9 mouse cellular contexts compared by ENCODE assay signal in genomic region chr19:4113806-4114230, GRCm38 (mm10). TPM values are rescaled to one million over a fixed set of nuclear protein-coding genes. Genes with fewer than 3 reads are reported as not detected.
A peak's percentile ranks its signal among the peaks of the same experiment; 100 is the strongest.
DNase-seq lines count a peak whose midpoint lies in the region; ATAC-seq and TF ChIP-seq lines count a peak whose summit lies in the region.
"Had no signal": no experiment of that assay in that cellular context is flagged by ENCODE, and none has a peak within 500 bp of the region (broad histone marks: within the 10 kb centered on the region; RNA-seq: fewer than 3 reads in every experiment).

No protein-coding gene starts in this region.

- 9% methylated on average over 5 of the region's 5 CpGs for WGBS in kidney, adult 2 months

- H3K4me3 ChIP-seq in bone marrow macrophage, adult 2 months (ENCODE audit: insufficient read depth, low read length) = peak overlapping the region; percentile 22
- no peak overlapping the region for H3K4me3 ChIP-seq in kidney, adult 2 months (ENCODE audit: insufficient read depth, low read depth, low read length)
- H3K4me3 ChIP-seq: embryonic facial prominence, embryonic 15.5 days had no signal

- peak; percentile 68 for DNase-seq in adrenal gland, adult 2 months
- DNase-seq in adrenal gland, postnatal 25 days = no peak
- peak; percentile 66 for DNase-seq in kidney, adult 2 months
- no peak for DNase-seq in frontal cortex, postnatal 36 days (ENCODE audit: low spot score in 2 of 2)
- DNase-seq in urinary bladder, postnatal 14 days (ENCODE audit: low spot score) = no peak
- no peak for DNase-seq in urinary bladder, postnatal 4 days (ENCODE audit: low spot score in 2 of 2)

- TF ChIP-seq POLR2A in bone marrow macrophage, adult 2 months (IDR thresholded peaks at IDR 0.05; ENCODE audit: borderline replicate concordance, low read depth, low read length) = no peak
- TF ChIP-seq POLR2A in kidney, adult 2 months (IDR thresholded peaks at IDR 0.05; ENCODE audit: low read depth, low read length) = no peak

- peak overlapping the region; percentile 87 for H3K27ac ChIP-seq in bone marrow macrophage, adult 2 months (ENCODE audit: insufficient read depth, low read depth, low read length)
- H3K27ac ChIP-seq in kidney, adult 2 months (ENCODE audit: insufficient read depth, low read depth, low read length) = peak overlapping the region; percentile 65
- H3K27ac ChIP-seq: embryonic facial prominence, embryonic 15.5 days had no signal

- no peaks in the 10 kb centered on the region for H3K27me3 ChIP-seq in kidney, adult 2 months (replicated peaks; ENCODE audit: control insufficient read depth, insufficient read depth, low read length)
- H3K27me3 ChIP-seq: embryonic facial prominence, embryonic 15.5 days had no signal

- H3K4me1 ChIP-seq in bone marrow macrophage, adult 2 months (ENCODE audit: control insufficient read depth, insufficient read depth, low read length) = peaks cover 37% of the 10 kb centered on the region
- peaks cover 19% of the 10 kb centered on the region for H3K4me1 ChIP-seq in kidney, adult 2 months (ENCODE audit: control insufficient read depth, insufficient read depth, low read length)

- H3K36me3 ChIP-seq in kidney, adult 2 months (ENCODE audit: control insufficient read depth, insufficient read depth, low read length) = no peaks in the 10 kb centered on the region

- no peak for TF ChIP-seq CTCF in bone marrow macrophage, adult 2 months (IDR thresholded peaks at IDR 0.05; ENCODE audit: low read depth, low read length)
- TF ChIP-seq CTCF in kidney, adult 2 months (conservative IDR thresholded peaks at IDR 0.05; ENCODE audit: insufficient read depth, insufficient read length, low read depth, low read length) = no peak

- peak; percentile 36 for ATAC-seq in megakaryocyte, adult 5-6 weeks (ENCODE audit: poor library complexity, severe bottlenecking)

RNA-seq across cellular contexts. Expression of gene Aip, which starts 11.8 kb away (rescaled TPM):
- 100 to 1,000 TPM; 102 to 134 TPM for total RNA-seq in adrenal gland, adult 2 months (2021)
- polyA plus RNA-seq in adrenal gland, adult 2 months (2012; rRNA removed) = 89.5 and 99.3 TPM in 2 replicates
- 108 and 117 TPM in 2 replicates for total RNA-seq in adrenal gland, postnatal 25 days (2021)
- 75.1 and 75.6 TPM in 2 replicates for polyA plus RNA-seq in bone marrow macrophage, adult 2 months (2012; ENCODE audit: insufficient read depth, insufficient read length, missing spikeins)
- polyA plus RNA-seq in kidney, adult 2 months (2012; rRNA removed) = 80.5 and 96.2 TPM in 2 replicates
- total RNA-seq in megakaryocyte, adult 5-6 weeks (2015) = 111 and 139 TPM in 2 replicates
- total RNA-seq in megakaryocyte, adult 5-6 weeks (2017) = 72.5 and 76.7 TPM in 2 replicates

RNA-seq across cellular contexts. Expression of gene Pitpnm1, which starts 14.0 kb away (rescaled TPM):
- 10 to 100 TPM; 87.4 to 87.6 TPM for total RNA-seq in adrenal gland, adult 2 months (2021)
- 164 and 171 TPM in 2 replicates for polyA plus RNA-seq in adrenal gland, adult 2 months (2012; rRNA removed)
- total RNA-seq in adrenal gland, postnatal 25 days (2021) = 54.8 and 73.7 TPM in 2 replicates
- 72.3 and 86.7 TPM in 2 replicates for polyA plus RNA-seq in bone marrow macrophage, adult 2 months (2012; ENCODE audit: insufficient read depth, insufficient read length, missing spikeins)
- 41.6 and 46.3 TPM in 2 replicates for polyA plus RNA-seq in kidney, adult 2 months (2012; rRNA removed)
- 38.3 and 47.7 TPM in 2 replicates for total RNA-seq in megakaryocyte, adult 5-6 weeks (2015)
- 30.2 and 38.9 TPM in 2 replicates for total RNA-seq in megakaryocyte, adult 5-6 weeks (2017)

RNA-seq across cellular contexts. Expression of gene Cdk2ap2, which starts 16.8 kb away (rescaled TPM):
- total RNA-seq in adrenal gland, adult 2 months (2021) = 100 to 1,000 TPM; 128 to 131 TPM
- 339 and 371 TPM in 2 replicates for polyA plus RNA-seq in adrenal gland, adult 2 months (2012; rRNA removed)
- 84.7 and 88.0 TPM in 2 replicates for total RNA-seq in adrenal gland, postnatal 25 days (2021)
- polyA plus RNA-seq in bone marrow macrophage, adult 2 months (2012; ENCODE audit: insufficient read depth, insufficient read length, missing spikeins) = 98.0 and 98.3 TPM in 2 replicates
- polyA plus RNA-seq in kidney, adult 2 months (2012; rRNA removed) = 134 and 138 TPM in 2 replicates
- total RNA-seq in megakaryocyte, adult 5-6 weeks (2015) = 245 and 277 TPM in 2 replicates
- 72.9 and 83.4 TPM in 2 replicates for total RNA-seq in megakaryocyte, adult 5-6 weeks (2017)

RNA-seq across cellular contexts. Expression of gene Gpr152, which starts 25.8 kb away (rescaled TPM):
- under 1 TPM; 0.09 to 0.17 TPM for total RNA-seq in adrenal gland, adult 2 months (2021)
- 0.10 and 0.18 TPM in 2 replicates for polyA plus RNA-seq in adrenal gland, adult 2 months (2012; rRNA removed)
- 0.12 TPM in 1 of 2 replicates, not detected in the other for total RNA-seq in adrenal gland, postnatal 25 days (2021)
- polyA plus RNA-seq in bone marrow macrophage, adult 2 months (2012; ENCODE audit: insufficient read depth, insufficient read length, missing spikeins) = not detected in 2 replicates
- 0.03 and 0.05 TPM in 2 replicates for polyA plus RNA-seq in kidney, adult 2 months (2012; rRNA removed)
- total RNA-seq in megakaryocyte, adult 5-6 weeks (2015) = not detected in 2 replicates
- not detected in 2 replicates for total RNA-seq in megakaryocyte, adult 5-6 weeks (2017)
- polyA plus RNA-seq: embryonic facial prominence, embryonic 15.5 days had no signal

RNA-seq across cellular contexts. Expression of gene Cabp4, which starts 30.0 kb away (rescaled TPM):
- total RNA-seq in adrenal gland, adult 2 months (2021) = under 1 TPM; 0.29 to 0.69 TPM
- 0.12 and 0.26 TPM in 2 replicates for polyA plus RNA-seq in adrenal gland, adult 2 months (2012; rRNA removed)
- total RNA-seq in adrenal gland, postnatal 25 days (2021) = 0.94 and 1.3 TPM in 2 replicates
- not detected in 2 replicates for polyA plus RNA-seq in bone marrow macrophage, adult 2 months (2012; ENCODE audit: insufficient read depth, insufficient read length, missing spikeins)
- polyA plus RNA-seq in kidney, adult 2 months (2012; rRNA removed) = 0.12 and 0.20 TPM in 2 replicates
- total RNA-seq in megakaryocyte, adult 5-6 weeks (2015) = 0.14 and 0.22 TPM in 2 replicates
- not detected in 2 replicates for total RNA-seq in megakaryocyte, adult 5-6 weeks (2017)

Comparison
In these comparisons a context has a peak if more than half of its experiments do, and no peak if none do; other contexts are left out.
1. DNase-seq: peak in adrenal gland, adult 2 months (single experiment) and kidney, adult 2 months (single experiment); none in adrenal gland, postnatal 25 days (single experiment), frontal cortex, postnatal 36 days (0 of 2), urinary bladder, postnatal 14 days (single experiment) and urinary bladder, postnatal 4 days (0 of 2).